Mouse (Mus musculus) gonadal fat pad, adult 2 months (tissue): ENCODE measurements around the gene Pin1rt1. TPM values are rescaled to one million over a fixed set of nuclear protein-coding genes. Genes with fewer than 3 reads are reported as not detected.

Experiments
- DNase-seq: peaks from one replicate; pipeline ENCODE4 v3.0.0-alpha.2; 2012; ENCODE audit warnings: low read depth
- polyA plus RNA-seq: library from polyadenylated mRNA; depleted of rRNA; stranded (reverse); fragments of >200 nt; gene quantifications from 2 replicates; pipeline ENCODE4 v1.2.3, GENCODE M21; 2012; rRNA removed

Pin1rt1 gene
- 0.28 and 0.53 TPM in 2 replicates for polyA plus RNA-seq

GRCm38 (mm10) chr2:104716279-104716678 lies at the start of gene Pin1rt1:
Gene Pin1rt1 (minus strand): TSS chr2:104716379.
- DNase-seq: no peak

- DNase-seq: no peak
Measured at GRCm38 (mm10) chr2:104764018-104764417, 47.8 kb upstream of the Pin1rt1 start.

- no peak for DNase-seq
Measured at GRCm38 (mm10) chr2:104763134-104763703, 47.0 kb upstream of the Pin1rt1 start.

GRCm38 (mm10) chr2:104750611-104751010 lies 34.4 kb upstream of the Pin1rt1 start:
- DNase-seq: no peak

- DNase-seq: no peak
Measured at GRCm38 (mm10) chr2:104748652-104749183, 32.5 kb upstream of the Pin1rt1 start.

- no peak for DNase-seq
Measured at GRCm38 (mm10) chr2:104746251-104746650, 30.1 kb upstream of the Pin1rt1 start.

- no peak for DNase-seq
Measured at GRCm38 (mm10) chr2:104743971-104744370, 27.8 kb upstream of the Pin1rt1 start.

GRCm38 (mm10) chr2:104743160-104743559 lies 27.0 kb upstream of the Pin1rt1 start:
- DNase-seq: no peak

GRCm38 (mm10) chr2:104742741-104743064 lies 26.5 kb upstream of the Pin1rt1 start, which contains the start of gene Depdc7:
Gene Depdc7 (minus strand): TSS chr2:104742878.
- DNase-seq: no peak

GRCm38 (mm10) chr2:104741896-104742740 lies 25.9 kb upstream of the Pin1rt1 start:
- DNase-seq: no peak

- DNase-seq: no peak
Measured at GRCm38 (mm10) chr2:104741015-104741758, 25.0 kb upstream of the Pin1rt1 start.

- DNase-seq: no peak
Measured at GRCm38 (mm10) chr2:104740248-104740949, 24.2 kb upstream of the Pin1rt1 start.

GRCm38 (mm10) chr2:104739691-104740090 lies 23.5 kb upstream of the Pin1rt1 start:
- DNase-seq: no peak

- DNase-seq: no peak
Measured at GRCm38 (mm10) chr2:104736241-104736640, 20.1 kb upstream of the Pin1rt1 start.

GRCm38 (mm10) chr2:104732562-104733256 lies 16.5 kb upstream of the Pin1rt1 start:
- no peak for DNase-seq

GRCm38 (mm10) chr2:104732033-104732444 lies 15.9 kb upstream of the Pin1rt1 start:
- DNase-seq: peak; percentile 83

- no peak for DNase-seq
Measured at GRCm38 (mm10) chr2:104727369-104727768, 11.2 kb upstream of the Pin1rt1 start.

GRCm38 (mm10) chr2:104722021-104722420 lies 5.8 kb upstream of the Pin1rt1 start:
- DNase-seq: no peak

GRCm38 (mm10) chr2:104717827-104718226 lies 1.6 kb upstream of the Pin1rt1 start:
- no peak for DNase-seq

- DNase-seq: no peak
Measured at GRCm38 (mm10) chr2:104717231-104717735, 1.1 kb upstream of the Pin1rt1 start.

GRCm38 (mm10) chr2:104714254-104714691 lies 1.9 kb downstream of the Pin1rt1 start:
- no peak for DNase-seq
